Mouse (Mus musculus): ENCODE data around the gene Rap1b. TPM values are rescaled to one million over a fixed set of nuclear protein-coding genes. Genes with fewer than 3 reads are reported as not detected.

Gene Rap1b
- polyA plus RNA-seq, 1 experiment from 2014 or later: 135 TPM

DNA sequence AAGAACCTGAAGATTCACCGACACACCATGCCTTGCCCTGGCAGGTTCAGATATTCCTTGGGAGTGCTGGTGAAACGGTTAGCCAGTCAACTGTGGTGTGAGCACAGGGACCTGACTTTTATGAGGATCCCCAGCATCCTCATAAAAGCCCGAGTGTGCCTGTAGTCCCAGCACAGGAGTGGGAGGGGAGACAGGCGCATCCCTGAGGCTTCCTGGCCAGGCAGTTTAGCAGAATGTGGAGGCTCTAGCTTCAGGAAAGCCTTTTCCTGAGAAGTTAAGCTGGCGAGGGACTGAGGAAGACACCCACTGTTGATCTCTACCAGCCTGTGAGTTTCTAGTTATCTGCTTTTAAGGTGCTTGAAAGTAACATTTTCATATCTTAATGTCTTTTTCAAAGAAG, 10.4 kb downstream of the Rap1b start:
- no peak for ATAC-seq (replicated peaks; ENCODE audit: extremely low read depth, insufficient read depth, low FRiP score)

DNA sequence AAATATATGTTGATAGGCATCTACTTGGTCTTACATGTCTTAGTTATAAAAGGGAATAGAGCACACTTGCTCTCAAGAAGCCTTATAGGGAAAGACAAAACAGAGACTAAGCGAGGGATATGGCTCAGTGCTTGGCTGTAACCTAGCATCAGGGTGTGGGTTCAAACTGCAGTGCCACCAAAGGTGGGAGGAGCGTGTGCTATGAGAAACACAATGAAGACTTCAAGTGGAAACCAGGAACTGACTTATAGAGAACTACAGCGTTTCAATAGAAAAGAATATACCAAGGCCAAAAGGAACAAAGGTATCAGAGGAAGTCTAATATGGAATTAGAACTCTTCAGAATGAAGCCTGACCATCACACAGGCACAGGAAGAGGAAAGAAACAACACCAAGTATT, 15.0 kb downstream of the Rap1b start:
- no peak for ATAC-seq (replicated peaks; ENCODE audit: extremely low read depth, insufficient read depth, low FRiP score)
- Histone ChIP-seq H3K27me3 (ENCODE audit: control insufficient read depth, insufficient read depth, low read length) (no peaks in the 10 kb centered on the region), H3K27ac (ENCODE audit: low read length) (no peak overlapping the region), H3K4me1 (ENCODE audit: control insufficient read depth, insufficient read depth, low read length) (peaks cover 25% of the 10 kb centered on the region), H3K36me3 (ENCODE audit: control insufficient read depth, insufficient read depth) (no peaks in the 10 kb centered on the region), H3K9ac (ENCODE audit: low read length) (no peak overlapping the region), H3K4me2 (ENCODE audit: low read depth, low read length) (no peak overlapping the region), H3K9me3 (replicated peaks; ENCODE audit: control insufficient read depth, low read length) (no peaks in the 10 kb centered on the region), H3K4me3 (ENCODE audit: low read length) (no peak overlapping the region)
- WGBS: 81% methylated on average over 3 of the region's 3 CpGs

More for the DNA sequence above, 10.4 kb downstream of the Rap1b start:
- 67% methylated on average over 5 of the region's 5 CpGs for WGBS
- Histone ChIP-seq H3K9me3 (replicated peaks; ENCODE audit: control insufficient read depth, low read length) (no peaks in the 10 kb centered on the region), H3K4me1 (ENCODE audit: control insufficient read depth, insufficient read depth, low read length) (peaks cover 18% of the 10 kb centered on the region), H3K27me3 (ENCODE audit: control insufficient read depth, insufficient read depth, low read length) (no peaks in the 10 kb centered on the region), H3K27ac (ENCODE audit: low read length) (no peak overlapping the region), H3K9ac (ENCODE audit: low read length) (no peak overlapping the region), H3K36me3 (ENCODE audit: control insufficient read depth, insufficient read depth) (no peaks in the 10 kb centered on the region), H3K4me2 (ENCODE audit: low read depth, low read length) (no peak overlapping the region), H3K4me3 (ENCODE audit: low read length) (no peak overlapping the region)

DNA sequence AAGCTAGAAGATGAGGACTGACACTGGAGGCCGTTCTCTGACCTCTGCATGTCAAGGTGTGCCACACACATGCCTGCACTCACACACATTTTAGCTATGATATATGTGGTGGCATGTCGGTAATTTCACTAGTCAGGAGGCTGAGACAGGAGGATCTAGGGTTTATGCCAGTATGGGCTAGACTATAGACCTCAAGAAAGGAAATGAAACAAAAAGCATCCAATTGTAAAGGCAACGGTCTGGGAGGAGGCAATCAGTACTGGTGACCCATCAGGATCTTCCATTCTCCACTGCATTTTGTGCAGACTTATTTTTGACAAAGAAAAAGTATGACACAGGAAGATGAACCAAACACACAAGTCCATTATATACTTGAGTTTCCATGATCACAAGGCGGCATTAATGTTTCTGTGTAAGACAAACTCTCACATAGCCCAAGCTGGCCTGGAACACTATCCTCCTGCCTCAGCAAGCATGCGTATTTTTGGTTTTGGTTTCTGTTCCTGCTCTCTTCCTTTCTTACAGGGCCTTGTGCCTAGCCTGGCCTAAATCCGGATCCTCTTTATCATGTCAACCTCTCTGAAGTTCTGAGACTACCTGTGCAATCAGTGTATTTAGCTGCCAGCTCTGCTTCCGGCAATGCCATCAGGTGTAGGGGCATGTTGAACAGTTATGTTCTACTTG, 16.2 kb downstream of the Rap1b start:
- Histone ChIP-seq H3K9ac (ENCODE audit: low read length) (no peak overlapping the region), H3K4me3 (ENCODE audit: low read length) (no peak overlapping the region), H3K4me1 (ENCODE audit: control insufficient read depth, insufficient read depth, low read length) (peaks cover 28% of the 10 kb centered on the region), H3K36me3 (ENCODE audit: control insufficient read depth, insufficient read depth) (no peaks in the 10 kb centered on the region), H3K4me2 (ENCODE audit: low read depth, low read length) (no peak overlapping the region), H3K9me3 (replicated peaks; ENCODE audit: control insufficient read depth, low read length) (no peaks in the 10 kb centered on the region), H3K27me3 (ENCODE audit: control insufficient read depth, insufficient read depth, low read length) (no peaks in the 10 kb centered on the region), H3K27ac (ENCODE audit: low read length) (no peak overlapping the region)
- WGBS: 87% methylated on average over 7 of the region's 7 CpGs
- no peak for ATAC-seq (replicated peaks; ENCODE audit: extremely low read depth, insufficient read depth, low FRiP score)

DNA sequence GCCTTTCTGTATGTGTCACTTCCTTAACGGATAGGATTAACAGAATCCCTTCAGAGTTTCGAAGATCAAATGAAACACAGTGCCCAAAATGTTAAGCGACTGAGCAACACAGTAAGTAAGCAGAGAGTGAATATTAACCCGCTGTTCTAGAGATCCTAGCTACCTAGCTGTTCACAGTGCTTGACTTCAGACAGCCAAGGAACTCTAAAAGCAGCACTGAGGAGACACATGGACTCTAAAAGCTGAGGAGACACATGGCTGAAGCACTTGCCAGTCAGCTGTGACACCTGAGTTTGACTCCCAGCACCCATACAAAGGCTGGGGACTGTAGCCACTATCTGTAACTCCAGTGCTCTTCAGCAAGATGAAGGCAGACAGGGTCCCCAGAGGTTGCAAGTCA, 16.8 kb downstream of the Rap1b start:
- Histone ChIP-seq H3K4me3 (ENCODE audit: low read length) (no peak overlapping the region), H3K9ac (ENCODE audit: low read length) (no peak overlapping the region), H3K9me3 (replicated peaks; ENCODE audit: control insufficient read depth, low read length) (no peaks in the 10 kb centered on the region), H3K36me3 (ENCODE audit: control insufficient read depth, insufficient read depth) (no peaks in the 10 kb centered on the region), H3K27ac (ENCODE audit: low read length) (no peak overlapping the region), H3K4me1 (ENCODE audit: control insufficient read depth, insufficient read depth, low read length) (peaks cover 27% of the 10 kb centered on the region), H3K4me2 (ENCODE audit: low read depth, low read length) (no peak overlapping the region), H3K27me3 (ENCODE audit: control insufficient read depth, insufficient read depth, low read length) (no peaks in the 10 kb centered on the region)
- 72% methylated on average over 4 of the region's 4 CpGs for WGBS
- ATAC-seq (replicated peaks; ENCODE audit: extremely low read depth, insufficient read depth, low FRiP score): no peak

DNA sequence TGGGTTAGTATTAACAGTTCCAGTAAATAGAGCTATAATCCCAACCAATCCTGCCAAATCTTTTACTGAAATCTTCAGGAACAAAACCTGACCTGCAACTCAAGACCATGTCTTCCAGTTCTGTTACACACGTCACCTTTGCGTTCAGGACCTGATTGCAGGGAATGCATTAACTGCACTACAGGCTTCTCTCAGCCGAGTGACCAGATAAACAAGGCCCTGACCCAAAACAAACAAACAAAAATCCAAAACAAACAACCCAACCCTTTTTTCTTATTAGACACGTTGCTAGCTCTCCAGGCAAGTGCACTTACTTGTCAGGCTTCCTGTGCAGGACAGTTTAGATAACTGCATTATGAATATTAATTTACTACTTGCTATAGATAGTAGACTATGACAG, 17.3 kb downstream of the Rap1b start:
- WGBS: 58% methylated on average over 4 of the region's 4 CpGs
- H3K9me3 ChIP-seq (replicated peaks; ENCODE audit: control insufficient read depth, low read length): no peaks in the 10 kb centered on the region
- H3K27me3 ChIP-seq (ENCODE audit: control insufficient read depth, insufficient read depth, low read length): no peaks in the 10 kb centered on the region
- H3K27ac ChIP-seq (ENCODE audit: low read length): no peak overlapping the region
- no peak for ATAC-seq (replicated peaks; ENCODE audit: extremely low read depth, insufficient read depth, low FRiP score)
- H3K4me2 ChIP-seq (ENCODE audit: low read depth, low read length): no peak overlapping the region
- H3K36me3 ChIP-seq (ENCODE audit: control insufficient read depth, insufficient read depth): peaks cover 2% of the 10 kb centered on the region
- peaks cover 27% of the 10 kb centered on the region for H3K4me1 ChIP-seq (ENCODE audit: control insufficient read depth, insufficient read depth, low read length)
- H3K9ac ChIP-seq (ENCODE audit: low read length): no peak overlapping the region
- no peak overlapping the region for H3K4me3 ChIP-seq (ENCODE audit: low read length)

DNA sequence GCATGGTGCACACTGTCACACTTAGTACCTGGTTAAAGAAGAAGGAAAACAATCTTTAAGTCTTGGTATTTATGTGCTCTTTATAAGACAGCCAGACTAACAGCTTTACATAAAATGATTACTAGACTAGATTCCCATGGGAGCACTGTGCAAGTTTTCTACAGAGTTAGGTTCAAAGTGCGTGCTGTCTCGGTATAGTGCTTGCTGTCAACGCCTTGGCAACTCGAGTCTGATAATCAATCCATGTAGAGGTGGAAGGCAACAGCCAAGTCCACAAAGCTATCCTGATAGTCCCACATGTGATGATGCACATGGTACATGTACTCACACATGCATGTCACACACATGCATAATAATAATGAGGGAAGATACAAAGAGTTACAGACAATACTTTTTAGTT, 21.2 kb downstream of the Rap1b start:
- no peaks in the 10 kb centered on the region for H3K27me3 ChIP-seq (ENCODE audit: control insufficient read depth, insufficient read depth, low read length)
- no peak overlapping the region for H3K27ac ChIP-seq (ENCODE audit: low read length)
- 43% methylated on average over 4 of the region's 4 CpGs for WGBS
- no peak overlapping the region for H3K9ac ChIP-seq (ENCODE audit: low read length)
- H3K4me2 ChIP-seq (ENCODE audit: low read depth, low read length): no peak overlapping the region
- no peak overlapping the region for H3K4me3 ChIP-seq (ENCODE audit: low read length)
- peaks cover 25% of the 10 kb centered on the region for H3K36me3 ChIP-seq (ENCODE audit: control insufficient read depth, insufficient read depth)
- no peaks in the 10 kb centered on the region for H3K9me3 ChIP-seq (replicated peaks; ENCODE audit: control insufficient read depth, low read length)
- ATAC-seq (replicated peaks; ENCODE audit: extremely low read depth, insufficient read depth, low FRiP score): no peak
- H3K4me1 ChIP-seq (ENCODE audit: control insufficient read depth, insufficient read depth, low read length): peaks cover 14% of the 10 kb centered on the region

DNA sequence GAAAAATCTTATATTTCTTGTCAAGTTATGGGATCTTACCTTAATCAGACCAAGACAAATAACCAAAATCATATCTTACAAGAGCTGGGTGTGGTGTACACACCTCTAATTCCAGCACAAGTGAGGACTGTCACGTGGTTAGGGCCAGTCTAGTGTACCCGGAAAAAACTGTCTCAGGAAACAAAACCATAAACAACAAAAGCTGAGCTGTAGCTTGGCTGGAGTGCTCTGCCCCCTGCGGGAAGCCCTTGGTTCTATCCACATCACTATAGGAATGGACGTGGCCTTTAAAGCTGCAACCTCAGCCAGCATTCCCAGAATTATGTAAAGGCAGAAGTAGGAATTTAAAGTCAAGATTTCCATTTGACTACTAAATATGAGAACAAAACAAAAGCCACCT, 21.7 kb downstream of the Rap1b start:
- H3K4me1 ChIP-seq (ENCODE audit: control insufficient read depth, insufficient read depth, low read length): peaks cover 10% of the 10 kb centered on the region; the same call in 1 of the 2 replicates
- H3K27ac ChIP-seq (ENCODE audit: low read length): no peak overlapping the region
- H3K36me3 ChIP-seq (ENCODE audit: control insufficient read depth, insufficient read depth): peaks cover 28% of the 10 kb centered on the region
- 71% methylated on average over 4 of the region's 4 CpGs for WGBS
- H3K4me3 ChIP-seq (ENCODE audit: low read length): no peak overlapping the region
- ATAC-seq (replicated peaks; ENCODE audit: extremely low read depth, insufficient read depth, low FRiP score): no peak
- no peak overlapping the region for H3K9ac ChIP-seq (ENCODE audit: low read length)
- no peak overlapping the region for H3K4me2 ChIP-seq (ENCODE audit: low read depth, low read length)
- no peaks in the 10 kb centered on the region for H3K27me3 ChIP-seq (ENCODE audit: control insufficient read depth, insufficient read depth, low read length)
- no peaks in the 10 kb centered on the region for H3K9me3 ChIP-seq (replicated peaks; ENCODE audit: control insufficient read depth, low read length)

DNA sequence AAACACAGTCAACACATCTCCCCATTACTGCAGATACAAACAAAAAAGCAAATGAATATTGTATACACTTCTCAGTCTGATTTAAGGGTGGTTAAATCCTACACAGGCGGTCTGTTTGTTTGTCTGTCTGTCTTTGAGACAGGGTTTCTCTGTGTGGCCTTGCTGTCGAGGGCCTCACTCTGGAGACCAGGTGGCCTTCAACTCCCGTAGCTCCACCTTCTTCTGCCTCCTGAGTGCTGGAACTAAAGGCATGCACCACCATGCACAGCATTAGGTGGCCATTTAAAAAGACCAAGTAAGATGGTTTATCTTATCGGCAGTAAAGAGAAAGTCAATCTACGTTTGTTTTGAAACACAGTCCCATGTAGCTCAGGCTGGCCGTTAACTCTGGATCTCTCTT, 22.5 kb downstream of the Rap1b start:
- no peaks in the 10 kb centered on the region for H3K9me3 ChIP-seq (replicated peaks; ENCODE audit: control insufficient read depth, low read length)
- H3K36me3 ChIP-seq (ENCODE audit: control insufficient read depth, insufficient read depth): peaks cover 32% of the 10 kb centered on the region
- 0 out of 2 replicates have a peak, but pooled peaks cover 7% of the 10 kb centered on the region for H3K4me1 ChIP-seq (ENCODE audit: control insufficient read depth, insufficient read depth, low read length)
- no peak for ATAC-seq (replicated peaks; ENCODE audit: extremely low read depth, insufficient read depth, low FRiP score)
- no peak overlapping the region for H3K27ac ChIP-seq (ENCODE audit: low read length)
- H3K9ac ChIP-seq (ENCODE audit: low read length): no peak overlapping the region
- WGBS: 86% methylated on average over 6 of the region's 6 CpGs
- H3K4me2 ChIP-seq (ENCODE audit: low read depth, low read length): no peak overlapping the region
- no peaks in the 10 kb centered on the region for H3K27me3 ChIP-seq (ENCODE audit: control insufficient read depth, insufficient read depth, low read length)
- H3K4me3 ChIP-seq (ENCODE audit: low read length): no peak overlapping the region

DNA sequence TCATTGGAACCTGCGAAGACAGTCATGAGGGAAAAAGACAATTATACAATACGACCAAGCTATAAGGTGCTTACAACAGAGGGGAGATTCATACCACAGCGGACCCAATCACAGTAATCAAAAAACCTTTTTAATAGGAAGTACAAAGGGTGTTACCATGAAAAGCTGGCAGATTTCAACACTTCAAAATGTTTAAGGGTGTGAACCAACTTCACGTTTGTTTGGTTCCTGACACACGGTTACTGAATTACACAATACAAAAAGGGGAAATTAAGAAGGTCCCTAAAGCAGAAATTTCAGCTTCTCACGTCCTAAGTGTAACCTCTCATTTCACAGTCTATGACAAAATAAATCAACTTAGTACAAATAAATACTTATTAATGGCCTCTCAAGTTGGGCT, 27.2 kb downstream of the Rap1b start:
- H3K4me2 ChIP-seq (ENCODE audit: low read depth, low read length): no peak overlapping the region
- no peaks in the 10 kb centered on the region for H3K27me3 ChIP-seq (ENCODE audit: control insufficient read depth, insufficient read depth, low read length)
- no peaks in the 10 kb centered on the region for H3K9me3 ChIP-seq (replicated peaks; ENCODE audit: control insufficient read depth, low read length)
- no peak overlapping the region for H3K4me3 ChIP-seq (ENCODE audit: low read length)
- ATAC-seq (replicated peaks; ENCODE audit: extremely low read depth, insufficient read depth, low FRiP score): no peak
- peaks cover 51% of the 10 kb centered on the region for H3K36me3 ChIP-seq (ENCODE audit: control insufficient read depth, insufficient read depth)
- no peaks in the 10 kb centered on the region for H3K4me1 ChIP-seq (ENCODE audit: control insufficient read depth, insufficient read depth, low read length)
- WGBS: 92% methylated on average over 6 of the region's 6 CpGs
- no peak overlapping the region for H3K9ac ChIP-seq (ENCODE audit: low read length)
- no peak overlapping the region for H3K27ac ChIP-seq (ENCODE audit: low read length)
